Mouse (Mus musculus): Measurements from ENCODE around the gene Kdm4a.

DNA sequence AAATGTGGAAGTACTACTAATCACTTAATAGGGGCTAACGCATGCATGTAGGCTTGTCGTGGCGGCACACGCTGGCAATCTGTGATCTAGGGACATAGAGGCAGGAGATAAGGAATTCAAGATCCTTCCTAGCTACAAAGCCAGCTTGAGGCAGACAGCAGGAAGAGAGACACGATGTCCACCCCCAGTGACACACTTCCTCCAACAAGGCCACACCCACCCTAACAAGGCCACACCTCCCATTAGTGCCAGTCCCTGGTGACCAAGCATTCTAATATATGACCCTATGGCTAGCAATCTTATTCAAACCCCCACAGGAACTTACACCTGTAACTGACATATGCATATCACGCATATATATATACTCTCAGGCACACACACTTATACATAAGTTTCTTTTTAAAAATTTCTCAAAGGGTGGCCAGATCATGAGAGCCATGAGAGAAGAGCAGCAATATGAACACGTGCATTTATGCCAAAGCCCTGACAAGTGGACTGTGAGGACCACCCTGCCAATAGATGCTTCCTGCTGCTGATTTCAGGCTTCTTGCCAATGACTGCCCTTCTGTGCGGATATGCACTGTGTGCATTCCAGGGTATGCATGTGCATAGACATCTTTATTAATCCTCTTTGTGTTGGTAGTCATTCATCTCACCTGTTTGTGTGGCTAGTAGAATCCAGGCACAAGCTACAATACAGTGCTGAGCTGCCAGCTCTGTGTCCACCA is 80.0 kb downstream of the Kdm4a start:
- TF ChIP-seq CTCF (IDR thresholded peaks at IDR 0.05; ENCODE audit: borderline replicate concordance, insufficient read depth, low read depth, low read length): no peak
- no peak for TF ChIP-seq POLR2A (IDR thresholded peaks at IDR 0.05; ENCODE audit: borderline replicate concordance, insufficient read depth, low read length)

Data from cerebellum, adult 2 months (tissue).